Mouse (Mus musculus): ENCODE data around the gene Ppp4r1. TPM values are rescaled to one million over a fixed set of nuclear protein-coding genes. Genes with fewer than 3 reads are reported as not detected.

Ppp4r1 gene
- total RNA-seq, 2 experiments from 2014 or later = 35.7 to 36.9 TPM

Other genes starting within 250 kb of the Ppp4r1 start
- gene Tmem232, start 241.8 kb upstream of the Ppp4r1 start, total RNA-seq (2021) = 1 to 10 TPM; 1.1 TPM
- gene Vapa, start 169.0 kb upstream of the Ppp4r1 start, total RNA-seq (2021) = 100 to 1,000 TPM; 128 to 144 TPM
- gene Txndc2, start 140.4 kb upstream of the Ppp4r1 start, total RNA-seq (2021) = not detected
- 10 to 100 TPM; 49.8 to 52.1 TPM for gene Rab31, start 9.8 kb upstream of the Ppp4r1 start, total RNA-seq (2021)
- 10 to 100 TPM; 55.1 to 59.2 TPM for gene Ralbp1, start 103.2 kb downstream of the Ppp4r1 start, total RNA-seq (2021)
- 10 to 100 TPM; 27.8 to 28.5 TPM for gene Twsg1, start 168.7 kb downstream of the Ppp4r1 start, total RNA-seq (2021)

All from layer of hippocampus, postnatal 36 days (tissue).